Mouse (Mus musculus): ENCODE results near the gene Phc2. TPM values are rescaled to one million over a fixed set of nuclear protein-coding genes. Genes with fewer than 3 reads are reported as not detected.

Gene Phc2
- polyA plus RNA-seq, 1 experiment from 2014 or later, result 107 TPM

- peaks cover 4% of the 10 kb centered on the region; the same call in 1 of the 2 replicates for H3K27me3 ChIP-seq (ENCODE audit: insufficient read depth, low read length)
- no peak overlapping the region for H3K4me3 ChIP-seq (ENCODE audit: low read depth, low read length)
- peak; percentile 85 for TF ChIP-seq CTCF (IDR thresholded peaks at IDR 0.05; ENCODE audit: low read depth)
- no peaks in the 10 kb centered on the region for H3K36me3 ChIP-seq (ENCODE audit: insufficient read depth)
- 16% methylated on average over 8 of the region's 8 CpGs for WGBS
- peaks cover 10% of the 10 kb centered on the region for H3K4me1 ChIP-seq (ENCODE audit: insufficient read depth)
- H3K27ac ChIP-seq (ENCODE audit: low read depth), result no peak overlapping the region
- no peaks in the 10 kb centered on the region for H3K9me3 ChIP-seq (ENCODE audit: low read depth, low read length)
- no peak overlapping the region for H3K4me2 ChIP-seq
- H3K9ac ChIP-seq, result no peak overlapping the region
- DNase-seq (peak; percentile 94), ATAC-seq (ENCODE audit: insufficient read depth) (no peak)
Observed at GRCm38 (mm10) chr4:128613326-128613725, 41.2 kb upstream of the Phc2 start.

- peaks cover 8% of the 10 kb centered on the region for H3K4me1 ChIP-seq (ENCODE audit: insufficient read depth)
- peaks cover 4% of the 10 kb centered on the region; the same call in 1 of the 2 replicates for H3K27me3 ChIP-seq (ENCODE audit: insufficient read depth, low read length)
- no peak overlapping the region for H3K9ac ChIP-seq
- no peak overlapping the region for H3K4me3 ChIP-seq (ENCODE audit: low read depth, low read length)
- H3K9me3 ChIP-seq (ENCODE audit: low read depth, low read length), result no peaks in the 10 kb centered on the region
- no peak for TF ChIP-seq CTCF (IDR thresholded peaks at IDR 0.05; ENCODE audit: low read depth)
- H3K4me2 ChIP-seq, result no peak overlapping the region
- DNase-seq (no peak), ATAC-seq (ENCODE audit: insufficient read depth) (no peak)
- H3K36me3 ChIP-seq (ENCODE audit: insufficient read depth), result no peaks in the 10 kb centered on the region
- no peak overlapping the region for H3K27ac ChIP-seq (ENCODE audit: low read depth)
- WGBS, result 88% methylated on average over 14 of the region's 14 CpGs
Observed at GRCm38 (mm10) chr4:128615761-128616160, 38.7 kb upstream of the Phc2 start.

- H3K36me3 ChIP-seq (ENCODE audit: insufficient read depth), result no peaks in the 10 kb centered on the region
- 63% methylated on average over 17 of the region's 17 CpGs for WGBS
- H3K27me3 ChIP-seq (ENCODE audit: insufficient read depth, low read length), result peaks cover 4% of the 10 kb centered on the region; the same call in 1 of the 2 replicates
- peak; percentile 64 for DNase-seq
- no peak overlapping the region for H3K27ac ChIP-seq (ENCODE audit: low read depth)
- no peak for TF ChIP-seq CTCF (IDR thresholded peaks at IDR 0.05; ENCODE audit: low read depth)
- H3K9ac ChIP-seq, result no peak overlapping the region
- H3K4me2 ChIP-seq, result no peak overlapping the region
- H3K4me1 ChIP-seq (ENCODE audit: insufficient read depth), result peaks cover 8% of the 10 kb centered on the region
- ATAC-seq (ENCODE audit: insufficient read depth), result 0 out of 2 replicates have a peak, but pooled peaks have one; percentile 29
- no peaks in the 10 kb centered on the region for H3K9me3 ChIP-seq (ENCODE audit: low read depth, low read length)
- H3K4me3 ChIP-seq (ENCODE audit: low read depth, low read length), result no peak overlapping the region
Observed at GRCm38 (mm10) chr4:128617363-128618120, 37.0 kb upstream of the Phc2 start.

GRCm38 (mm10) chr4:128618246-128618911 lies 36.1 kb upstream of the Phc2 start, which contains the start of gene Tlr12:
Tlr12 (minus strand) TSS chr4:128618619.
- peaks cover 4% of the 10 kb centered on the region; the same call in 1 of the 2 replicates for H3K27me3 ChIP-seq (ENCODE audit: insufficient read depth, low read length)
- no peaks in the 10 kb centered on the region for H3K9me3 ChIP-seq (ENCODE audit: low read depth, low read length)
- peak within 1 kb of the TSS; percentile 38; the same call in 1 of the 2 replicates for H3K27ac ChIP-seq (ENCODE audit: low read depth)
- DNase-seq, result no peak
- WGBS, result 46% methylated on average over 15 of the region's 15 CpGs
- no peak within 1 kb of the TSS for H3K4me3 ChIP-seq (ENCODE audit: low read depth, low read length)
- peaks cover 8% of the 10 kb centered on the region for H3K4me1 ChIP-seq (ENCODE audit: insufficient read depth)
- TF ChIP-seq CTCF (IDR thresholded peaks at IDR 0.05; ENCODE audit: low read depth), result no peak
- 0 out of 2 replicates have a peak, but pooled peaks have one; percentile 39 for ATAC-seq (ENCODE audit: insufficient read depth)
- no peak within 1 kb of the TSS for H3K9ac ChIP-seq
- H3K36me3 ChIP-seq (ENCODE audit: insufficient read depth), result no peaks in the 10 kb centered on the region
- H3K4me2 ChIP-seq, result peak within 1 kb of the TSS; percentile 10; the same call in 1 of the 2 replicates

DNA sequence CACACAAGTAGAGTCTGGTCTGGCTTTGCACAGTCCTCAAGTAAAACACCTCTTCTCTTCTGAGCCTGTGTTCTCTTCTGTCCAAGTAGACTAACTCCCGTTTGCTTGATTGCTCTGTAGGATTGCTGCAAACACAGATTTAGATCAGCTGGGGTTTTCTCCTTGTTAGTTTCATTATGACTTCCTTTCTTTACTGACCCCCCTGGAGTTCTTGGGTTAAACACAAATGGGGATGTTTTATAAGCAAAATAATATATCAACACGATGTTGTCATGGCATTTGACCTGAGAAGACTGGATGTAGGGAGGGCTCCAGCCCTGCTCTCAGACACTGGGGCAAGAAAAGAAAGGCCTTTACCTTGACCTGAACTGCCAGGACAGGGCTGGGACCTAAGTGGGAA lies 35.5 kb upstream of the Phc2 start:
- H3K27ac ChIP-seq (ENCODE audit: low read depth), result peak overlapping the region; percentile 38; the same call in 1 of the 2 replicates
- no peak overlapping the region for H3K4me3 ChIP-seq (ENCODE audit: low read depth, low read length)
- H3K9me3 ChIP-seq (ENCODE audit: low read depth, low read length), result no peaks in the 10 kb centered on the region
- no peak overlapping the region for H3K4me2 ChIP-seq
- peaks cover 8% of the 10 kb centered on the region for H3K4me1 ChIP-seq (ENCODE audit: insufficient read depth)
- no peak overlapping the region for H3K9ac ChIP-seq
- DNase-seq (peak; percentile 35), ATAC-seq (ENCODE audit: insufficient read depth) (no peak)
- TF ChIP-seq CTCF (IDR thresholded peaks at IDR 0.05; ENCODE audit: low read depth), result no peak
- H3K27me3 ChIP-seq (ENCODE audit: insufficient read depth, low read length), result peaks cover 4% of the 10 kb centered on the region; the same call in 1 of the 2 replicates
- no peaks in the 10 kb centered on the region for H3K36me3 ChIP-seq (ENCODE audit: insufficient read depth)
- 14% methylated on average over 2 of the region's 2 CpGs for WGBS

DNA sequence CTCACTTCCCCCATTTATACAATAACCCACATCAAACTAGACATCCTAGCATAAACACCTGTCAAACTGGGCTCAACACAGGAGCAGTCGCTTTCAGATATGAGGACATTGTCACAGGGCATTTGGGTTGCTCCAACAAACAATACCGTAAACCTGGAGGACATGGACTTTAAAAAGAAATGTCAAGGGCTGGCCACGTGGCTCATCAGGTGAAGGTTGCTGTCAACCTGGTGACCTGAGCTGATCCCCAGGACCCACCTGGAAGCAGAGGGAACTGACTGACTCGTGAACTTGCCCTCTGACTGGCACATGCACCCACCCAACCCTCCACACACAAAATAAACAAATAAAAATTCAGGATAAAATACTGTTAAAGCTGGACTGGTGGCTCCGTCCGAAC lies 33.9 kb upstream of the Phc2 start:
- no peak for TF ChIP-seq CTCF (IDR thresholded peaks at IDR 0.05; ENCODE audit: low read depth)
- DNase-seq (no peak), ATAC-seq (ENCODE audit: insufficient read depth) (no peak)
- Histone ChIP-seq H3K4me2 (no peak overlapping the region), H3K9me3 (ENCODE audit: low read depth, low read length) (no peaks in the 10 kb centered on the region), H3K4me3 (ENCODE audit: low read depth, low read length) (no peak overlapping the region), H3K36me3 (ENCODE audit: insufficient read depth) (no peaks in the 10 kb centered on the region), H3K27me3 (ENCODE audit: insufficient read depth, low read length) (peaks cover 4% of the 10 kb centered on the region; the same call in 1 of the 2 replicates), H3K27ac (ENCODE audit: low read depth) (no peak overlapping the region), H3K4me1 (ENCODE audit: insufficient read depth) (peaks cover 8% of the 10 kb centered on the region), H3K9ac (no peak overlapping the region)
- 63% methylated on average over 6 of the region's 6 CpGs for WGBS

DNA sequence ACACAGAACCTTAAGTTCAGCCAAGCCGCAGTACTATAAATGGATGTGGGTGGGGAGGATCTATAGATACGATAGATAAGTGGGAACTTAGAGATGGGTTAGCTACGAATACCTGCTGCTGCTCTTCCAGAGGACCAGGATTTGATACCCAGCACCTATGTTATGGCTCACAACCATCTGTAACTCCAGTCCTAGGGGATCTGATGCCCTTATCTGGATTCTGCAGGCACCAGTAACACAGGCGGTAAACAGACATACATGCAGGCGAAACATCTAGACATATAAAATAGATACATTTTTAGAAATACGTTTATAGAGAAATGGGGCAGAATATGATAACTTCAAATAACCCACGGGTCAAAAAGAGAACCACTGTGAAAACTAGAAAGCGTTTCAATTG lies 33.4 kb upstream of the Phc2 start:
- H3K4me2 ChIP-seq, result no peak overlapping the region
- no peak for DNase-seq
- no peak for TF ChIP-seq CTCF (IDR thresholded peaks at IDR 0.05; ENCODE audit: low read depth)
- no peak overlapping the region for H3K27ac ChIP-seq (ENCODE audit: low read depth)
- H3K9ac ChIP-seq, result no peak overlapping the region
- H3K36me3 ChIP-seq (ENCODE audit: insufficient read depth), result no peaks in the 10 kb centered on the region
- peaks cover 8% of the 10 kb centered on the region for H3K4me1 ChIP-seq (ENCODE audit: insufficient read depth)
- H3K9me3 ChIP-seq (ENCODE audit: low read depth, low read length), result no peaks in the 10 kb centered on the region
- no peak overlapping the region for H3K4me3 ChIP-seq (ENCODE audit: low read depth, low read length)
- no peak for ATAC-seq (ENCODE audit: insufficient read depth)
- 82% methylated on average over 8 of the region's 8 CpGs for WGBS
- H3K27me3 ChIP-seq (ENCODE audit: insufficient read depth, low read length), result peaks cover 4% of the 10 kb centered on the region; the same call in 1 of the 2 replicates

Measured in lung, embryonic 14.5 days (tissue).